Mouse (Mus musculus): ENCODE results near the gene Dusp14. TPM values are rescaled to one million over a fixed set of nuclear protein-coding genes. Genes with fewer than 3 reads are reported as not detected.

Gene Dusp14
- polyA plus RNA-seq, 1 experiment from 2014 or later, result 21.9 TPM

- H3K4me2 ChIP-seq (replicated peaks; ENCODE audit: low read depth, low read length), result no peak overlapping the region
- H3K27ac ChIP-seq (ENCODE audit: low read length), result no peak overlapping the region
- H3K4me1 ChIP-seq (ENCODE audit: control insufficient read depth, insufficient read depth, low read length), result no peaks in the 10 kb centered on the region
- no peaks in the 10 kb centered on the region for H3K27me3 ChIP-seq (ENCODE audit: control insufficient read depth, insufficient read depth, low read length)
- H3K36me3 ChIP-seq (ENCODE audit: control insufficient read depth, insufficient read depth, low read length), result peaks cover 15% of the 10 kb centered on the region; the same call in 1 of the 2 replicates
- WGBS, result 89% methylated on average over 3 of the region's 3 CpGs
- H3K9me3 ChIP-seq (ENCODE audit: control insufficient read depth, low read depth, low read length), result no peaks in the 10 kb centered on the region
- ATAC-seq (ENCODE audit: insufficient number of reproducible peaks, insufficient read depth, low FRiP score, low read depth), result no peak
- H3K9ac ChIP-seq (replicated peaks; ENCODE audit: low read depth, low read length), result no peak overlapping the region
- no peak overlapping the region for H3K4me3 ChIP-seq (ENCODE audit: low read depth, low read length)
Measured at GRCm38 (mm10) chr11:84001257-84001656, 67.8 kb downstream of the Dusp14 start.

GRCm38 (mm10) chr11:83999411-83999915, 69.6 kb downstream of the Dusp14 start:
- 90% methylated on average over 4 of the region's 4 CpGs for WGBS

GRCm38 (mm10) chr11:83998993-83999392, 70.1 kb downstream of the Dusp14 start:
- Histone ChIP-seq H3K9ac (replicated peaks; ENCODE audit: low read depth, low read length) (no peak overlapping the region), H3K36me3 (ENCODE audit: control insufficient read depth, insufficient read depth, low read length) (peaks cover 27% of the 10 kb centered on the region), H3K27me3 (ENCODE audit: control insufficient read depth, insufficient read depth, low read length) (no peaks in the 10 kb centered on the region), H3K27ac (ENCODE audit: low read length) (no peak overlapping the region), H3K4me2 (replicated peaks; ENCODE audit: low read depth, low read length) (no peak overlapping the region), H3K9me3 (ENCODE audit: control insufficient read depth, low read depth, low read length) (no peaks in the 10 kb centered on the region), H3K4me1 (ENCODE audit: control insufficient read depth, insufficient read depth, low read length) (no peaks in the 10 kb centered on the region), H3K4me3 (ENCODE audit: low read depth, low read length) (no peak overlapping the region)
- ATAC-seq (ENCODE audit: insufficient number of reproducible peaks, insufficient read depth, low FRiP score, low read depth), result no peak
- WGBS, result 93% methylated on average over 3 of the region's 3 CpGs

More at GRCm38 (mm10) chr11:83999411-83999915, 69.6 kb downstream of the Dusp14 start:
- Histone ChIP-seq H3K36me3 (ENCODE audit: control insufficient read depth, insufficient read depth, low read length) (peaks cover 24% of the 10 kb centered on the region), H3K4me1 (ENCODE audit: control insufficient read depth, insufficient read depth, low read length) (no peaks in the 10 kb centered on the region), H3K27ac (ENCODE audit: low read length) (no peak overlapping the region), H3K9me3 (ENCODE audit: control insufficient read depth, low read depth, low read length) (no peaks in the 10 kb centered on the region), H3K4me3 (ENCODE audit: low read depth, low read length) (no peak overlapping the region), H3K4me2 (replicated peaks; ENCODE audit: low read depth, low read length) (no peak overlapping the region), H3K27me3 (ENCODE audit: control insufficient read depth, insufficient read depth, low read length) (no peaks in the 10 kb centered on the region), H3K9ac (replicated peaks; ENCODE audit: low read depth, low read length) (no peak overlapping the region)
- no peak for ATAC-seq (ENCODE audit: insufficient number of reproducible peaks, insufficient read depth, low FRiP score, low read depth)

Other genes starting within 250 kb of the Dusp14 start
- 6.4 and 8.2 TPM in 2 replicates for gene Hnf1b, start 219.2 kb downstream of the Dusp14 start, polyA plus RNA-seq (2014; fragmentation: Nextera tagmentation; extraction: Ambion mirVana)
- gene Ddx52, start 127.2 kb downstream of the Dusp14 start, polyA plus RNA-seq (2014; fragmentation: Nextera tagmentation; extraction: Ambion mirVana), result 32.3 and 36.9 TPM in 2 replicates
- 13.8 and 15.0 TPM in 2 replicates for gene Synrg, start 104.8 kb downstream of the Dusp14 start, polyA plus RNA-seq (2014; fragmentation: Nextera tagmentation; extraction: Ambion mirVana)
- gene Tada2a, start 60.3 kb upstream of the Dusp14 start, polyA plus RNA-seq (2014; fragmentation: Nextera tagmentation; extraction: Ambion mirVana), result 36.2 and 37.6 TPM in 2 replicates
- 25.5 and 25.8 TPM in 2 replicates for gene Acaca, start 60.4 kb upstream of the Dusp14 start, polyA plus RNA-seq (2014; fragmentation: Nextera tagmentation; extraction: Ambion mirVana)
- not detected in 2 replicates for gene Gm11437, start 98.2 kb upstream of the Dusp14 start, polyA plus RNA-seq (2014; fragmentation: Nextera tagmentation; extraction: Ambion mirVana)

Data from stomach, embryonic 14.5 days (tissue).